Mouse (Mus musculus) hindbrain, embryonic 11.5 days (tissue): ENCODE data around the gene Rnf26. TPM values are rescaled to one million over a fixed set of nuclear protein-coding genes. Genes with fewer than 3 reads are reported as not detected.
A peak's percentile ranks its signal among the peaks of the same experiment; 100 is the strongest.

Source experiments
- ATAC-seq: fragments of 200-750 bp; cut with Nextera tagmentation; 2 replicates; pipeline ENCODE4 v1.8.0; 2017; ENCODE audit warnings: mild to moderate bottlenecking, moderate TSS enrichment, moderate library complexity; ENCODE audit not compliant: low FRiP score
- DNase-seq: peaks from one replicate; pipeline ENCODE4 v3.0.0-alpha.2; 2015; ENCODE audit warnings: low spot score
- H3K27ac ChIP-seq: fragments of 300-500 bp; sonication (generic); 2 replicates; pipeline ENCODE4 v1.5.1; 2014; ENCODE audit warnings: mild to moderate bottlenecking, low read depth, low read length
- H3K27me3 ChIP-seq: fragments of 300-500 bp; sonication (generic); 2 replicates; pipeline ENCODE4 v1.6.1; 2014; ENCODE audit warnings: mild to moderate bottlenecking, low read length, moderate library complexity, mixed read lengths; ENCODE audit not compliant: control insufficient read depth, insufficient read depth
- H3K36me3 ChIP-seq: fragments of 300-500 bp; sonication (generic); 2 replicates; pipeline ENCODE4 v1.6.1; 2014; ENCODE audit warnings: mild to moderate bottlenecking, low read length, moderate library complexity, mixed read lengths; ENCODE audit not compliant: control insufficient read depth, insufficient read depth
- H3K4me1 ChIP-seq: fragments of 300-500 bp; sonication (generic); replicated peaks from 2 replicates; pipeline ENCODE4 v1.6.1; 2014; ENCODE audit warnings: low read length, mixed read lengths; ENCODE audit not compliant: control insufficient read depth, insufficient read depth
- H3K4me2 ChIP-seq: fragments of 300-500 bp; sonication (generic); replicated peaks from 2 replicates; pipeline ENCODE4 v1.6.1; 2014; ENCODE audit warnings: mild to moderate bottlenecking, low read depth, low read length
- H3K4me3 ChIP-seq: fragments of 300-500 bp; sonication (generic); 2 replicates; pipeline ENCODE4 v1.5.1; 2014; ENCODE audit warnings: low read depth, low read length
- H3K9ac ChIP-seq: fragments of 300-500 bp; sonication (generic); 2 replicates; pipeline ENCODE4 v1.6.1; 2014; ENCODE audit warnings: low read depth, low read length
- H3K9me3 ChIP-seq: fragments of 300-500 bp; sonication (generic); 2 replicates; pipeline ENCODE4 v1.6.1; 2016; ENCODE audit warnings: low read length; ENCODE audit not compliant: control insufficient read depth
- WGBS: fragments of 180-500 bp; shearing (Covaris S2); extraction: QIAGEN DNeasy Blood & Tissue Kit; methylation state at CpG from one replicate; pipeline ENCODE4 v1.1.7; 2014; 5-methylcytosine and 5-hydroxymethylcytosine counted together
- polyA plus RNA-seq: library from polyadenylated mRNA; unstranded; fragments of >200 nt; fragmentation: Nextera tagmentation; extraction: Ambion mirVana; gene quantifications from 2 replicates; pipeline ENCODE4 v1.2.1, GENCODE M21; 2014

Rnf26 gene
- polyA plus RNA-seq = 43.7 and 51.8 TPM in 2 replicates

DNA sequence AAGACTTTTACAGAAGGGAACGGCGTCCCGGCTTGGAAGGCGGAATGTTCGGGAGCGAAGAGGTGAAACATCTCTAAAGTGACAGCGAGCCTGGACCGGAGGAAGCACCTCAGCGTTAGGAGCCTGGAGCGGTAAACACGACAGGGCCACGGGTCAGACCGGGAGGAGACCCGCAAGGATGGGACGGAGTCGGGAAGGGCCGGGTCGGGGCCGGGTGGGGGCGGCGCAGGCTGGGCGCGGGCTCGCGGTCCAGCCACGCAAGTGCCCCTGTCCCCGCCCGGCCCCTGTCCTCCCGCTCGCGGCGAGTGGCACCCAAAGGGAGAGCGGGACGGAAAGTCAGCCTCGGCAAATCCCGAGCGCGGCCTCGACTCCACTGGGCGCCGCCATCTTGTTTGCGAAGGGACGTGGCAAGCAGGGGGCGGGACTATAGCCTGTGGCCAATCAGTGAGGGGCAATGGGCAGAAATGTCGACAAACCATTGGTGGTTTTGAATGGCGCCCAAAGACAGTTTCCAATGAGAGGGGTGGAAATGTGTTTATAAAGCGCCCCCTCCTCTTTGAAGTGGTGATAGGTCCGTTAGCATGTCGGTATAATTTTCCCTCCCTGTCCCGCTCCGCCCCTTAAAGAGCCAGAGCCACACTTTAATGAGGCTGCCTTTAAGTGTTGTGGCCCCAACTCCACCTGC is at the start of gene Rnf26, which contains the start of gene Gm49380:
Rnf26 (minus strand) TSS at position 413 of the 685 bp plus-strand sequence.
Gm49380 (minus strand) TSS at position 396 of the 685 bp plus-strand sequence.
- DNase-seq (peak; percentile 94), ATAC-seq (peak; percentile 95)
- Histone ChIP-seq H3K9ac (peak within 1 kb of the TSS; percentile 63), H3K9me3 (no peaks in the 10 kb centered on the region), H3K36me3 (no peaks in the 10 kb centered on the region), H3K27me3 (no peaks in the 10 kb centered on the region), H3K4me3 (peak within 1 kb of the TSS; percentile 80), H3K27ac (peak within 1 kb of the TSS; percentile 61; the same call in 1 of the 2 replicates), H3K4me1 (peaks cover 4% of the 10 kb centered on the region; the same call in 1 of the 2 replicates), H3K4me2 (peak within 1 kb of the TSS; percentile 38)
- WGBS = 1% methylated on average over 45 of the region's 51 CpGs

DNA sequence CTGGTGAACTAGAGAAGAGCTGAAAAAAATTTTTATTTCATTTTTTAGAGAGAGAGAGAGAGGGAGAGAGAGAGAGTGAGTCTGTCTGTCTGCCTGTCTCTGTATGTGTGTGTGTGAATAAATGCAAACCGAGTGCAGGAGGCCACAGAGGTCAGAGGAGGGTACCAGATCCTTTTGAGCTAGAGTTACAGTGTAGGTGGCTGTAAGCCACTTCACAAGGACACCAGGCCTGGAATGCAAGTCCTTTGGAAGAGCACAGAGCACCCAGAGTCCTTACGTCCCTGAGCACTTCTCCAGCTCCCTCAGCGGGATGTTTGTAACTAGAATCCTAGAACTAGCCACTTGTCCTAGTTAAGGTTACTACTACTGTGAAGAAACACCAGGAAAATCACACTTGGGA is 46.6 kb upstream of the Rnf26 start:
- Histone ChIP-seq H3K4me2 (no peak overlapping the region), H3K27me3 (no peaks in the 10 kb centered on the region), H3K9ac (no peak overlapping the region), H3K27ac (no peak overlapping the region), H3K36me3 (peaks cover 8% of the 10 kb centered on the region; the same call in 1 of the 2 replicates), H3K9me3 (no peaks in the 10 kb centered on the region), H3K4me3 (no peak overlapping the region), H3K4me1 (no peaks in the 10 kb centered on the region)
- DNase-seq = no peak
- WGBS = 84% methylated on average over 3 of the region's 3 CpGs
- no peak for ATAC-seq

DNA sequence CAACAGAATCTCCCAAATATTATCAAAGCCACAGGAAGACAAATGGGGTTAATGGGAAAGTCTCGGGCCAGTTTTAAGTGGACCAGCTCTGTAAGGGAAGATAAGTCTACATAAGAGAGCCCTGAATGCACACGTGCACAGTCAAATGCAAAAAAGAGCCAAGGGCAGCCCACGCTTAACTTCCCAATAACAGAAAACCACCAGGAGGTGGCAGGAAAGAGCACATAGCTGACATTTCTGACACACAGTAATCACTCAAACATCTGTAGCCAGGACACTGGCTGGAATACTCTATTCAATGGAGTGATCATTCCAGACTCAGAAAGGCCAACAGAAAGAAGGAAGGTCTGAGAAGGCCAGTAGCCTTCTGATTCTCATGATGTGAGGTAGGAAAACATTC is 34.0 kb upstream of the Rnf26 start:
- Histone ChIP-seq H3K4me3 (no peak overlapping the region), H3K4me2 (no peak overlapping the region), H3K4me1 (no peaks in the 10 kb centered on the region), H3K27ac (no peak overlapping the region), H3K9me3 (no peaks in the 10 kb centered on the region), H3K9ac (no peak overlapping the region), H3K27me3 (no peaks in the 10 kb centered on the region), H3K36me3 (no peaks in the 10 kb centered on the region)
- ATAC-seq = no peak
- DNase-seq = no peak
- WGBS = 63% methylated on average over 3 of the region's 3 CpGs

DNA sequence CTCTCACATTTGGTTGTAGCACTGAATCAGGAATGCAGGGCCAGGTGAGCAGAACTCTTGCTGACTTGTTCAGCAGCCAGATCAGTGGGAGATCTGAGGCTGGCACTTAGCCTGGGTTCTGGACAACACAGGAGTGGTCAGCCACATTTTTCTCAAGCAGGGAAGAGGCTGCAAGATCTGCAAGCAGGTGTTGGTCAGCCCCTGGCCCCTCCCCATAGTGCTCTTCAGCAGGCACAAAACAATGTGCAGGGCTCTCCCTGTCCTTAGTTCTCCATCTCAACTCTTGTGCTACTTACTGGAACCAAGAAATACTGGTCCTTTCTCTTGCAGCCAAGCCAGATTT is 31.4 kb upstream of the Rnf26 start:
- Histone ChIP-seq H3K4me2 (no peak overlapping the region), H3K9me3 (no peaks in the 10 kb centered on the region), H3K36me3 (no peaks in the 10 kb centered on the region), H3K9ac (no peak overlapping the region), H3K27ac (no peak overlapping the region), H3K4me3 (no peak overlapping the region), H3K27me3 (no peaks in the 10 kb centered on the region), H3K4me1 (no peaks in the 10 kb centered on the region)
- no peak for DNase-seq
- ATAC-seq = no peak

DNA sequence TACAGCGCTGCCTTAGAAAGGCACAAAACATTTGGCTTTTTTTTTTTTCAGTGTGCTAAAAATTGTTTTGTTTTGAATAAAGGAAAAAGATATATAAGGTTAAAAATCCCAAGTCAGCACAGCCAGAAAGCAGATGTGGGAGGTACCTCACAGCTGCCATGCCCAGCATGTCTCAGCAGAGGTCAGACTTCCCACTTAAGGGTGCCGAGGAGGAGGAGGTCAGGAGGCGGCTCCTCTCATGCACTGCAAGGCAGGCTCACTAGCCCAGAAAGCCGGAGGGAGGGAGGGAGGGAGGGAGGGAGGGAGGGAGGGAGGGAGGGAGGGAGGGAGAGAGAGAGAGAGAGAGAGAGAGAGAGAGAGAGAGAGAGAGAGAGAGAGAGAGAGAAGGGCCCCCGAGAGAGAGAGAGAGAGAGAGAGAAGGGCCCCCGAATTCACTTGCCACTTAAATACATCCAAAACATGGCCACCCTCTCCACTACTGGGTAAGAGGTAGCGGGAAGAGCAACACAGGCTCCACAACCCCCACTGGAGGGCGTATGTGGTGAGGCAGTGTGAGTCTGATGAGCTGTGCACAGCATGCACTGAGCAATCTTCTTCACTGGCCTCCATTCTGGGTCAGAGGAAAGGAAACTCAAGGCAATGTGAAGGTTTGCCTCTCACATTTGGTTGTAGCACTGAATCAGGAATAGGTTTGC is 30.9 kb upstream of the Rnf26 start:
- Histone ChIP-seq H3K4me3 (no peak overlapping the region), H3K4me2 (no peak overlapping the region), H3K36me3 (no peaks in the 10 kb centered on the region), H3K9me3 (no peaks in the 10 kb centered on the region), H3K4me1 (no peaks in the 10 kb centered on the region), H3K27me3 (no peaks in the 10 kb centered on the region), H3K27ac (no peak overlapping the region), H3K9ac (no peak overlapping the region)
- 30% methylated on average over 7 of the region's 8 CpGs for WGBS
- DNase-seq (peak; percentile 33), ATAC-seq (no peak)

DNA sequence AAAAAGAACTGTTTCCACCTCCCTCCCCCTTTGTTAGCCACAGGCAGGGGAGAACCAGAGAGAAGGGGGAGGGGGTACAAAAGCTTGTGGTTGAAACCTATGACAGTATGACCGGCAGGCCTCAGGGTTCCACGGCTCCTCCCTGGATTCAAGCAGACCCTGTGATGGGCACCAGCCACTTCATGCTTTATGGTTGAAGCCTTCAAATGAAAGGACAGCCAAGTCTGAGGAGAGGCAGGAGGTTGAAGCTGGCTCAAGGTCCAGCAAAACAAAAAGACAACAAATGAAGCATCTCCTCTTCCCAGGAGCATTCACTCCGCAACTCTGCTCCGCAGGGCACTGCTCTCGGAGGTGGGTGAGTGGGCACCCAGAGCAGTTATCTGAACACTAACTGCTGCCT is 30.1 kb upstream of the Rnf26 start:
- Histone ChIP-seq H3K9me3 (no peaks in the 10 kb centered on the region), H3K9ac (no peak overlapping the region), H3K4me2 (no peak overlapping the region), H3K27me3 (no peaks in the 10 kb centered on the region), H3K27ac (no peak overlapping the region), H3K36me3 (no peaks in the 10 kb centered on the region), H3K4me3 (no peak overlapping the region), H3K4me1 (no peaks in the 10 kb centered on the region)
- 67% methylated on average over 5 of the region's 5 CpGs for WGBS
- DNase-seq (no peak), ATAC-seq (no peak)

DNA sequence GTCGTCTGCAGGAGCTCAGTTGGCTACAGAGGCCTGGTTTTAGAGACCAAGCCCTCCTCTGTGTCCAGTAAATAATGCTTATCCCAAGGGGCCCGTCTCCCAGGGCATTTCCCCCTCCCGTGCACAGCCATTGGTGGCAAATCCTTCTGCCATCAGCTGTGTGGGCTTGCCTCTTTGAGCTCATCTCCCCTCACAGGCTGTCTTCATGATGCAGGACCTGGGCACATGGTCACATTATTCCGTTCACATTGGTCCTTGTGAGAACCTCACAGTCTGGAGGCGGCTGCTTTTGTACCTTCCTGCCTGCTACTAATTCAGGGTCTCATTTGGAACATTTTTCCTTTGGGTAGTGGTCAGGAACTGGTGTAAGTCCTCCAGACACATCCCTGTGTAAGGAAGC is 28.6 kb upstream of the Rnf26 start:
- Histone ChIP-seq H3K4me1 (no peaks in the 10 kb centered on the region), H3K27me3 (no peaks in the 10 kb centered on the region), H3K27ac (no peak overlapping the region), H3K4me2 (no peak overlapping the region), H3K9ac (no peak overlapping the region), H3K9me3 (no peaks in the 10 kb centered on the region), H3K36me3 (no peaks in the 10 kb centered on the region), H3K4me3 (no peak overlapping the region)
- no peak for ATAC-seq
- 69% methylated on average over 5 of the region's 5 CpGs for WGBS
- no peak for DNase-seq

DNA sequence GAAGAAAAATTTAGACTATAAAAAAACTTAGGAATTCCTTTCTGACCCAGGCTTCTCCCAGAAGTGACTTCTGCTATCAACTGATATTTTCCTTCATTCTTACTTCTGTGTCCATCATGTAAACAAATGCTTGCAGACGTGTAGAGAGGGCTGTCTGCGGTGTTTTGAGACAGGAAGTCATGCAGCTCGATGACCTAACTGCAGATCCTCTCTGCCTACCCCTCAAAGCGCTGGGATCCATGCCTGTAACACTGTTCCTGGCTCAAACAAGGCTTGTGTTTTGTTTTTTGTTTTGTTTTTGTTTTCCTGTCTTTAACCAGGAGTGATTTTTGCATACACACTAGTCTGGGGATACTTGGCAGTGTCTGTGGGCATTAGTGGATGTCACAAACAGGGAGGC is 24.5 kb upstream of the Rnf26 start:
- Histone ChIP-seq H3K27ac (no peak overlapping the region), H3K4me2 (no peak overlapping the region), H3K4me1 (peaks cover 8% of the 10 kb centered on the region), H3K36me3 (no peaks in the 10 kb centered on the region), H3K4me3 (no peak overlapping the region), H3K27me3 (peaks cover 34% of the 10 kb centered on the region), H3K9me3 (no peaks in the 10 kb centered on the region), H3K9ac (no peak overlapping the region)
- WGBS = 68% methylated on average over 4 of the region's 4 CpGs
- ATAC-seq (no peak), DNase-seq (no peak)
